Mouse (Mus musculus) lung, adult 2 months (tissue): ENCODE data around the gene Nab2.

Source experiments
- CTCF ChIP-seq: fragments of 200-500 bp; IDR thresholded peaks from 2 replicates; pipeline ENCODE4 v1.5.1; 2011; ENCODE audit warnings: mild to moderate bottlenecking, low read length, control low read depth; ENCODE audit not compliant: insufficient read depth
- POLR2A ChIP-seq: fragments of 200-500 bp; IDR thresholded peaks from 2 replicates; pipeline ENCODE4 v1.6.1; 2011; ENCODE audit warnings: low read depth, mild to moderate bottlenecking, control low read depth, low read length, borderline replicate concordance; ENCODE audit errors: extremely low read depth

- TF ChIP-seq POLR2A (no peak), CTCF (peak; percentile 81)
Measured at GRCm38 (mm10) chr10:127674794-127675522, 6.6 kb upstream of the Nab2 start.
